Mouse (Mus musculus): ENCODE data around the gene Cdc14a. TPM values are rescaled to one million over a fixed set of nuclear protein-coding genes. Genes with fewer than 3 reads are reported as not detected.

Gene Cdc14a
- polyA plus RNA-seq, 1 experiment from 2014 or later: 3.4 TPM

- Histone ChIP-seq H3K9ac (no peak overlapping the region), H3K4me3 (no peak overlapping the region), H3K4me2 (no peak overlapping the region), H3K4me1 (replicated peaks) (no peaks in the 10 kb centered on the region), H3K36me3 (no peaks in the 10 kb centered on the region), H3K27me3 (no peaks in the 10 kb centered on the region), H3K27ac (replicated peaks) (no peak overlapping the region), H3K9me3 (no peaks in the 10 kb centered on the region)
- 83% methylated on average over 3 of the region's 3 CpGs for WGBS
- ATAC-seq (ENCODE audit: low FRiP score, low read depth): no peak
These were observed 12.3 kb upstream of the Cdc14a start for GRCm38 (mm10) chr3:116436113-116436512.

GRCm38 (mm10) chr3:116434757-116435156 lies 10.9 kb upstream of the Cdc14a start:
- Histone ChIP-seq H3K4me3 (no peak overlapping the region), H3K4me2 (no peak overlapping the region), H3K36me3 (no peaks in the 10 kb centered on the region), H3K9me3 (no peaks in the 10 kb centered on the region), H3K9ac (no peak overlapping the region), H3K4me1 (replicated peaks) (no peaks in the 10 kb centered on the region), H3K27ac (replicated peaks) (no peak overlapping the region), H3K27me3 (no peaks in the 10 kb centered on the region)
- 79% methylated on average over 3 of the region's 3 CpGs for WGBS
- ATAC-seq (ENCODE audit: low FRiP score, low read depth): no peak

GRCm38 (mm10) chr3:116425901-116426300 lies 2.1 kb upstream of the Cdc14a start:
- Histone ChIP-seq H3K9ac (no peak overlapping the region), H3K4me1 (replicated peaks) (peaks cover 28% of the 10 kb centered on the region), H3K9me3 (no peaks in the 10 kb centered on the region), H3K36me3 (no peaks in the 10 kb centered on the region), H3K27ac (replicated peaks) (no peak overlapping the region), H3K4me3 (no peak overlapping the region), H3K27me3 (no peaks in the 10 kb centered on the region), H3K4me2 (no peak overlapping the region)
- no peak for ATAC-seq (ENCODE audit: low FRiP score, low read depth)
- 86% methylated on average over 6 of the region's 6 CpGs for WGBS

GRCm38 (mm10) chr3:116424973-116425284 lies 1.1 kb upstream of the Cdc14a start:
- peak; percentile 59 for ATAC-seq (ENCODE audit: low FRiP score, low read depth)
- Histone ChIP-seq H3K9ac (peak overlapping the region; percentile 70), H3K36me3 (no peaks in the 10 kb centered on the region), H3K27ac (replicated peaks) (peak overlapping the region; percentile 79), H3K4me1 (replicated peaks) (peaks cover 29% of the 10 kb centered on the region), H3K9me3 (no peaks in the 10 kb centered on the region), H3K4me2 (peak overlapping the region; percentile 99), H3K4me3 (peak overlapping the region; percentile 79), H3K27me3 (no peaks in the 10 kb centered on the region)
- WGBS: under 1% methylated on average over 11 of the region's 11 CpGs

- Histone ChIP-seq H3K4me3 (peak overlapping the region; percentile 79), H3K4me2 (peak overlapping the region; percentile 99)
- ATAC-seq (ENCODE audit: low FRiP score, low read depth): peak; percentile 86
These were observed 534 bp upstream of the Cdc14a start for GRCm38 (mm10) chr3:116424160-116424972.

GRCm38 (mm10) chr3:116422795-116423352 lies 958 bp downstream of the Cdc14a start:
- ATAC-seq (ENCODE audit: low FRiP score, low read depth): peak; percentile 43
- WGBS: 0% methylated on average over 23 of the region's 23 CpGs
- peak overlapping the region; percentile 79 for H3K4me3 ChIP-seq

More at GRCm38 (mm10) chr3:116424160-116424972, 534 bp upstream of the Cdc14a start:
- peak overlapping the region; percentile 70 for H3K9ac ChIP-seq
- H3K36me3 ChIP-seq: no peaks in the 10 kb centered on the region
- H3K9me3 ChIP-seq: no peaks in the 10 kb centered on the region
- H3K27me3 ChIP-seq: no peaks in the 10 kb centered on the region
- peaks cover 29% of the 10 kb centered on the region for H3K4me1 ChIP-seq (replicated peaks)
- peak overlapping the region; percentile 79 for H3K27ac ChIP-seq (replicated peaks)
- WGBS: under 1% methylated on average over 32 of the region's 32 CpGs

GRCm38 (mm10) chr3:116422074-116422473 lies 1.8 kb downstream of the Cdc14a start:
- H3K27me3 ChIP-seq: no peaks in the 10 kb centered on the region
- WGBS: 27% methylated on average over 8 of the region's 8 CpGs
- no peak for ATAC-seq (ENCODE audit: low FRiP score, low read depth)
- H3K36me3 ChIP-seq: no peaks in the 10 kb centered on the region
- H3K4me2 ChIP-seq: peak overlapping the region; percentile 99
- H3K27ac ChIP-seq (replicated peaks): no peak overlapping the region
- H3K4me1 ChIP-seq (replicated peaks): peaks cover 29% of the 10 kb centered on the region
- H3K4me3 ChIP-seq: peak overlapping the region; percentile 79
- no peaks in the 10 kb centered on the region for H3K9me3 ChIP-seq
- peak overlapping the region; percentile 70; the same call in 1 of the 2 replicates for H3K9ac ChIP-seq

More at GRCm38 (mm10) chr3:116422795-116423352, 958 bp downstream of the Cdc14a start:
- peak overlapping the region; percentile 70 for H3K9ac ChIP-seq
- peak overlapping the region; percentile 99 for H3K4me2 ChIP-seq
- no peaks in the 10 kb centered on the region for H3K9me3 ChIP-seq
- H3K27ac ChIP-seq (replicated peaks): peak overlapping the region; percentile 79
- H3K36me3 ChIP-seq: no peaks in the 10 kb centered on the region
- peaks cover 29% of the 10 kb centered on the region for H3K4me1 ChIP-seq (replicated peaks)
- H3K27me3 ChIP-seq: no peaks in the 10 kb centered on the region

- Histone ChIP-seq H3K27me3 (no peaks in the 10 kb centered on the region), H3K4me2 (peak overlapping the region; percentile 99), H3K9ac (no peak overlapping the region), H3K4me3 (no peak overlapping the region), H3K4me1 (replicated peaks) (peaks cover 29% of the 10 kb centered on the region), H3K36me3 (no peaks in the 10 kb centered on the region; the same call in 1 of the 2 replicates), H3K9me3 (no peaks in the 10 kb centered on the region), H3K27ac (replicated peaks) (no peak overlapping the region)
- ATAC-seq (ENCODE audit: low FRiP score, low read depth): no peak
- WGBS: 22% methylated on average over 6 of the region's 6 CpGs
These were observed 2.7 kb downstream of the Cdc14a start for GRCm38 (mm10) chr3:116421121-116421520.

GRCm38 (mm10) chr3:116419791-116420190 lies 4.0 kb downstream of the Cdc14a start:
- Histone ChIP-seq H3K9ac (no peak overlapping the region), H3K9me3 (no peaks in the 10 kb centered on the region), H3K4me3 (no peak overlapping the region), H3K27ac (replicated peaks) (no peak overlapping the region), H3K4me1 (replicated peaks) (peaks cover 22% of the 10 kb centered on the region), H3K4me2 (no peak overlapping the region), H3K27me3 (no peaks in the 10 kb centered on the region), H3K36me3 (no peaks in the 10 kb centered on the region; the same call in 1 of the 2 replicates)
- 86% methylated on average over 11 of the region's 11 CpGs for WGBS
- ATAC-seq (ENCODE audit: low FRiP score, low read depth): no peak

- H3K4me1 ChIP-seq (replicated peaks): 0 out of 2 replicates have a peak, but pooled peaks cover 7% of the 10 kb centered on the region
- H3K9ac ChIP-seq: no peak overlapping the region
- no peaks in the 10 kb centered on the region for H3K9me3 ChIP-seq
- H3K4me2 ChIP-seq: no peak overlapping the region
- over 99% methylated on average over 3 of the region's 3 CpGs for WGBS
- H3K36me3 ChIP-seq: no peaks in the 10 kb centered on the region; the same call in 1 of the 2 replicates
- H3K27me3 ChIP-seq: no peaks in the 10 kb centered on the region
- H3K27ac ChIP-seq (replicated peaks): no peak overlapping the region
- ATAC-seq (ENCODE audit: low FRiP score, low read depth): no peak
- H3K4me3 ChIP-seq: no peak overlapping the region
These were observed 9.4 kb downstream of the Cdc14a start for GRCm38 (mm10) chr3:116414451-116414860.

GRCm38 (mm10) chr3:116412954-116413724 lies 10.7 kb downstream of the Cdc14a start:
- no peaks in the 10 kb centered on the region for H3K9me3 ChIP-seq
- H3K9ac ChIP-seq: no peak overlapping the region
- 0 out of 2 replicates have a peak, but pooled peaks cover 7% of the 10 kb centered on the region for H3K4me1 ChIP-seq (replicated peaks)
- H3K27ac ChIP-seq (replicated peaks): no peak overlapping the region
- no peak for ATAC-seq (ENCODE audit: low FRiP score, low read depth)
- H3K4me2 ChIP-seq: no peak overlapping the region
- H3K4me3 ChIP-seq: no peak overlapping the region
- H3K36me3 ChIP-seq: no peaks in the 10 kb centered on the region; the same call in 1 of the 2 replicates
- 94% methylated on average over 4 of the region's 4 CpGs for WGBS
- no peaks in the 10 kb centered on the region for H3K27me3 ChIP-seq

- Histone ChIP-seq H3K4me2 (no peak overlapping the region), H3K27ac (replicated peaks) (no peak overlapping the region), H3K4me3 (no peak overlapping the region), H3K36me3 (no peaks in the 10 kb centered on the region), H3K9me3 (no peaks in the 10 kb centered on the region), H3K27me3 (no peaks in the 10 kb centered on the region), H3K9ac (no peak overlapping the region), H3K4me1 (replicated peaks) (0 out of 2 replicates have a peak, but pooled peaks cover 7% of the 10 kb centered on the region)
- WGBS: 66% methylated on average over 7 of the region's 7 CpGs
- no peak for ATAC-seq (ENCODE audit: low FRiP score, low read depth)
These were observed 13.8 kb downstream of the Cdc14a start for GRCm38 (mm10) chr3:116410051-116410450.

Measured in hindbrain, embryonic 15.5 days (tissue).